Mouse (Mus musculus): ENCODE data around the gene Cyp2s1. TPM values are rescaled to one million over a fixed set of nuclear protein-coding genes. Genes with fewer than 3 reads are reported as not detected.

Cyp2s1 gene
- total and polyA plus RNA-seq, 3 experiments = 5.7 to 10.1 (median 5.9) TPM

- Histone ChIP-seq H3K4me3 (no peak overlapping the region), H3K27me3 (ENCODE audit: control insufficient read depth, insufficient read depth, low read length) (no peaks in the 10 kb centered on the region), H3K4me1 (ENCODE audit: control insufficient read depth, insufficient read depth, low read length) (no peaks in the 10 kb centered on the region), H3K79me2 (replicated peaks; ENCODE audit: control insufficient read depth, insufficient read depth, low read length) (no peaks in the 10 kb centered on the region), H3K36me3 (ENCODE audit: control insufficient read depth, insufficient read depth, low read length) (no peaks in the 10 kb centered on the region), H3K27ac (no peak overlapping the region), H3K9ac (ENCODE audit: low read depth, low read length) (no peak overlapping the region)
- no peak for DNase-seq
- 53% methylated on average over 4 of the region's 4 CpGs for WGBS
- intact Hi-C loops (cut with DNase I) = no loop called here
- TF ChIP-seq CTCF (IDR thresholded peaks at IDR 0.05) (no peak), POLR2A (IDR thresholded peaks at IDR 0.05; ENCODE audit: insufficient read depth, low read depth, low read length) (no peak), EP300 (IDR thresholded peaks at IDR 0.05; ENCODE audit: insufficient read depth, low read depth, low read length) (no peak)
Measured at GRCm38 (mm10) chr7:25840908-25841307, 24.2 kb upstream of the Cyp2s1 start.

GRCm38 (mm10) chr7:25835188-25835891, 18.6 kb upstream of the Cyp2s1 start:
- Histone ChIP-seq H3K9ac (ENCODE audit: low read depth, low read length) (no peak overlapping the region), H3K27ac (no peak overlapping the region), H3K4me3 (no peak overlapping the region), H3K4me1 (ENCODE audit: control insufficient read depth, insufficient read depth, low read length) (peaks cover 11% of the 10 kb centered on the region), H3K36me3 (ENCODE audit: control insufficient read depth, insufficient read depth, low read length) (no peaks in the 10 kb centered on the region), H3K79me2 (replicated peaks; ENCODE audit: control insufficient read depth, insufficient read depth, low read length) (no peaks in the 10 kb centered on the region), H3K27me3 (ENCODE audit: control insufficient read depth, insufficient read depth, low read length) (no peaks in the 10 kb centered on the region)
- intact Hi-C loops (cut with DNase I) = no loop called here
- no peak for TF ChIP-seq CTCF (IDR thresholded peaks at IDR 0.05)
- TF ChIP-seq EP300 (IDR thresholded peaks at IDR 0.05; ENCODE audit: insufficient read depth, low read depth, low read length) = no peak
- no peak for TF ChIP-seq POLR2A (IDR thresholded peaks at IDR 0.05; ENCODE audit: insufficient read depth, low read depth, low read length)
- WGBS = 32% methylated on average over 10 of the region's 10 CpGs
- no peak for DNase-seq

- Histone ChIP-seq H3K27me3 (ENCODE audit: control insufficient read depth, insufficient read depth, low read length) (no peaks in the 10 kb centered on the region), H3K4me3 (no peak overlapping the region), H3K79me2 (replicated peaks; ENCODE audit: control insufficient read depth, insufficient read depth, low read length) (no peaks in the 10 kb centered on the region), H3K27ac (peak overlapping the region; percentile 24), H3K9ac (ENCODE audit: low read depth, low read length) (no peak overlapping the region), H3K4me1 (ENCODE audit: control insufficient read depth, insufficient read depth, low read length) (peaks cover 15% of the 10 kb centered on the region), H3K36me3 (ENCODE audit: control insufficient read depth, insufficient read depth, low read length) (no peaks in the 10 kb centered on the region)
- WGBS = 68% methylated on average over 10 of the region's 10 CpGs
- TF ChIP-seq POLR2A (IDR thresholded peaks at IDR 0.05; ENCODE audit: insufficient read depth, low read depth, low read length) (no peak), CTCF (IDR thresholded peaks at IDR 0.05) (no peak), EP300 (IDR thresholded peaks at IDR 0.05; ENCODE audit: insufficient read depth, low read depth, low read length) (no peak)
- intact Hi-C loops (cut with DNase I) = no loop called here
- DNase-seq = no peak
Measured at GRCm38 (mm10) chr7:25831557-25832530, 15.1 kb upstream of the Cyp2s1 start.

- no peaks in the 10 kb centered on the region for H3K36me3 ChIP-seq (ENCODE audit: control insufficient read depth, insufficient read depth, low read length)
- 36% methylated on average over 2 of the region's 2 CpGs for WGBS
- H3K27ac ChIP-seq = peak overlapping the region; percentile 7; the same call in 1 of the 2 replicates
- no peak overlapping the region for H3K4me3 ChIP-seq
- TF ChIP-seq CTCF (IDR thresholded peaks at IDR 0.05) = no peak
- no peak for TF ChIP-seq EP300 (IDR thresholded peaks at IDR 0.05; ENCODE audit: insufficient read depth, low read depth, low read length)
- no peak for TF ChIP-seq POLR2A (IDR thresholded peaks at IDR 0.05; ENCODE audit: insufficient read depth, low read depth, low read length)
- H3K27me3 ChIP-seq (ENCODE audit: control insufficient read depth, insufficient read depth, low read length) = no peaks in the 10 kb centered on the region
- no peak overlapping the region; the same call in 1 of the 2 replicates for H3K9ac ChIP-seq (ENCODE audit: low read depth, low read length)
- peaks cover 13% of the 10 kb centered on the region for H3K4me1 ChIP-seq (ENCODE audit: control insufficient read depth, insufficient read depth, low read length)
- intact Hi-C loops (cut with DNase I) = no loop called here
- no peak for DNase-seq
- no peaks in the 10 kb centered on the region for H3K79me2 ChIP-seq (replicated peaks; ENCODE audit: control insufficient read depth, insufficient read depth, low read length)
Measured at GRCm38 (mm10) chr7:25830251-25830650, 13.5 kb upstream of the Cyp2s1 start.

GRCm38 (mm10) chr7:25827199-25827598, 10.5 kb upstream of the Cyp2s1 start:
- peak; percentile 64; the same call in 1 of the 2 replicates for TF ChIP-seq EP300 (IDR thresholded peaks at IDR 0.05; ENCODE audit: insufficient read depth, low read depth, low read length)
- TF ChIP-seq POLR2A (IDR thresholded peaks at IDR 0.05; ENCODE audit: insufficient read depth, low read depth, low read length) = no peak
- TF ChIP-seq CTCF (IDR thresholded peaks at IDR 0.05) = no peak
- no peak overlapping the region for H3K9ac ChIP-seq (ENCODE audit: low read depth, low read length)
- H3K79me2 ChIP-seq (replicated peaks; ENCODE audit: control insufficient read depth, insufficient read depth, low read length) = no peaks in the 10 kb centered on the region
- peak overlapping the region; percentile 51 for H3K27ac ChIP-seq
- peak; percentile 55 to 79 for DNase-seq
- peaks cover 12% of the 10 kb centered on the region for H3K4me1 ChIP-seq (ENCODE audit: control insufficient read depth, insufficient read depth, low read length)
- 0% methylated on average over 3 of the region's 3 CpGs for WGBS
- intact Hi-C loops (cut with DNase I) = no loop called here
- H3K36me3 ChIP-seq (ENCODE audit: control insufficient read depth, insufficient read depth, low read length) = no peaks in the 10 kb centered on the region
- H3K27me3 ChIP-seq (ENCODE audit: control insufficient read depth, insufficient read depth, low read length) = no peaks in the 10 kb centered on the region
- H3K4me3 ChIP-seq = no peak overlapping the region

Data from heart, adult 2 months (tissue).